Mouse (Mus musculus): ENCODE measurements around the gene Lclat1. TPM values are rescaled to one million over a fixed set of nuclear protein-coding genes. Genes with fewer than 3 reads are reported as not detected.

The Lclat1 gene
- polyA plus RNA-seq, 1 experiment = 2.0 TPM

- peaks cover 2% of the 10 kb centered on the region; the same call in 1 of the 2 replicates for H3K4me1 ChIP-seq (ENCODE audit: control insufficient read depth, insufficient read depth, low read length)
- WGBS = 77% methylated on average over 6 of the region's 6 CpGs
- no peak overlapping the region for H3K27ac ChIP-seq (ENCODE audit: control insufficient read depth, insufficient read depth, low read depth, low read length, poor library complexity)
- TF ChIP-seq POLR2A (IDR thresholded peaks at IDR 0.05; ENCODE audit: borderline replicate concordance, control insufficient read depth, low read depth, low read length) = no peak
- no peak for TF ChIP-seq CTCF (IDR thresholded peaks at IDR 0.05; ENCODE audit: control insufficient read depth, insufficient read depth, low read length)
- H3K4me3 ChIP-seq (replicated peaks; ENCODE audit: control insufficient read depth, low read depth, low read length) = no peak overlapping the region
Measured at GRCm38 (mm10) chr17:73112601-73113000, 4.8 kb downstream of the Lclat1 start.

- TF ChIP-seq POLR2A (IDR thresholded peaks at IDR 0.05; ENCODE audit: borderline replicate concordance, control insufficient read depth, low read depth, low read length) = no peak
- TF ChIP-seq CTCF (IDR thresholded peaks at IDR 0.05; ENCODE audit: control insufficient read depth, insufficient read depth, low read length) = no peak
- WGBS = 91% methylated on average over 4 of the region's 4 CpGs
Measured at GRCm38 (mm10) chr17:73113230-73113629, 5.4 kb downstream of the Lclat1 start.

GRCm38 (mm10) chr17:73118134-73118533 is 10.3 kb downstream of the Lclat1 start:
- no peak for TF ChIP-seq CTCF (IDR thresholded peaks at IDR 0.05; ENCODE audit: control insufficient read depth, insufficient read depth, low read length)
- TF ChIP-seq POLR2A (IDR thresholded peaks at IDR 0.05; ENCODE audit: borderline replicate concordance, control insufficient read depth, low read depth, low read length) = no peak
- 64% methylated on average over 3 of the region's 3 CpGs for WGBS

More at GRCm38 (mm10) chr17:73113230-73113629, 5.4 kb downstream of the Lclat1 start:
- H3K4me1 ChIP-seq (ENCODE audit: control insufficient read depth, insufficient read depth, low read length) = peaks cover 3% of the 10 kb centered on the region; the same call in 1 of the 2 replicates
- H3K27ac ChIP-seq (ENCODE audit: control insufficient read depth, insufficient read depth, low read depth, low read length, poor library complexity) = no peak overlapping the region
- H3K4me3 ChIP-seq (replicated peaks; ENCODE audit: control insufficient read depth, low read depth, low read length) = no peak overlapping the region

GRCm38 (mm10) chr17:73118702-73119101 is 10.9 kb downstream of the Lclat1 start:
- peaks cover 5% of the 10 kb centered on the region for H3K4me1 ChIP-seq (ENCODE audit: control insufficient read depth, insufficient read depth, low read length)
- WGBS = 16% methylated on average over 4 of the region's 4 CpGs

More at GRCm38 (mm10) chr17:73118134-73118533, 10.3 kb downstream of the Lclat1 start:
- no peak overlapping the region for H3K4me3 ChIP-seq (replicated peaks; ENCODE audit: control insufficient read depth, low read depth, low read length)
- no peak overlapping the region for H3K27ac ChIP-seq (ENCODE audit: control insufficient read depth, insufficient read depth, low read depth, low read length, poor library complexity)
- H3K4me1 ChIP-seq (ENCODE audit: control insufficient read depth, insufficient read depth, low read length) = peaks cover 5% of the 10 kb centered on the region

GRCm38 (mm10) chr17:73119150-73119549 is 11.4 kb downstream of the Lclat1 start:
- H3K27ac ChIP-seq (ENCODE audit: control insufficient read depth, insufficient read depth, low read depth, low read length, poor library complexity) = no peak overlapping the region
- peaks cover 5% of the 10 kb centered on the region for H3K4me1 ChIP-seq (ENCODE audit: control insufficient read depth, insufficient read depth, low read length)
- no peak overlapping the region for H3K4me3 ChIP-seq (replicated peaks; ENCODE audit: control insufficient read depth, low read depth, low read length)
- WGBS = 62% methylated on average over 6 of the region's 6 CpGs
- TF ChIP-seq CTCF (IDR thresholded peaks at IDR 0.05; ENCODE audit: control insufficient read depth, insufficient read depth, low read length) = no peak
- no peak for TF ChIP-seq POLR2A (IDR thresholded peaks at IDR 0.05; ENCODE audit: borderline replicate concordance, control insufficient read depth, low read depth, low read length)

More at GRCm38 (mm10) chr17:73118702-73119101, 10.9 kb downstream of the Lclat1 start:
- Histone ChIP-seq H3K4me3 (replicated peaks; ENCODE audit: control insufficient read depth, low read depth, low read length) (no peak overlapping the region), H3K27ac (ENCODE audit: control insufficient read depth, insufficient read depth, low read depth, low read length, poor library complexity) (no peak overlapping the region)
- no peak for TF ChIP-seq POLR2A (IDR thresholded peaks at IDR 0.05; ENCODE audit: borderline replicate concordance, control insufficient read depth, low read depth, low read length)
- TF ChIP-seq CTCF (IDR thresholded peaks at IDR 0.05; ENCODE audit: control insufficient read depth, insufficient read depth, low read length) = no peak

GRCm38 (mm10) chr17:73120545-73120944 is 12.8 kb downstream of the Lclat1 start:
- no peak for TF ChIP-seq CTCF (IDR thresholded peaks at IDR 0.05; ENCODE audit: control insufficient read depth, insufficient read depth, low read length)
- TF ChIP-seq POLR2A (IDR thresholded peaks at IDR 0.05; ENCODE audit: borderline replicate concordance, control insufficient read depth, low read depth, low read length) = no peak
- Histone ChIP-seq H3K4me1 (ENCODE audit: control insufficient read depth, insufficient read depth, low read length) (peaks cover 5% of the 10 kb centered on the region), H3K27ac (ENCODE audit: control insufficient read depth, insufficient read depth, low read depth, low read length, poor library complexity) (no peak overlapping the region), H3K4me3 (replicated peaks; ENCODE audit: control insufficient read depth, low read depth, low read length) (no peak overlapping the region)
- WGBS = 88% methylated on average over 5 of the region's 5 CpGs

GRCm38 (mm10) chr17:73121726-73122125 is 13.9 kb downstream of the Lclat1 start:
- Histone ChIP-seq H3K4me1 (ENCODE audit: control insufficient read depth, insufficient read depth, low read length) (peaks cover 6% of the 10 kb centered on the region), H3K4me3 (replicated peaks; ENCODE audit: control insufficient read depth, low read depth, low read length) (no peak overlapping the region), H3K27ac (ENCODE audit: control insufficient read depth, insufficient read depth, low read depth, low read length, poor library complexity) (no peak overlapping the region)
- WGBS = 72% methylated on average over 2 of the region's 2 CpGs
- no peak for TF ChIP-seq CTCF (IDR thresholded peaks at IDR 0.05; ENCODE audit: control insufficient read depth, insufficient read depth, low read length)
- no peak for TF ChIP-seq POLR2A (IDR thresholded peaks at IDR 0.05; ENCODE audit: borderline replicate concordance, control insufficient read depth, low read depth, low read length)

GRCm38 (mm10) chr17:73126349-73126748 is 18.6 kb downstream of the Lclat1 start:
- no peak overlapping the region for H3K27ac ChIP-seq (ENCODE audit: control insufficient read depth, insufficient read depth, low read depth, low read length, poor library complexity)
- peaks cover 1% of the 10 kb centered on the region; the same call in 1 of the 2 replicates for H3K4me1 ChIP-seq (ENCODE audit: control insufficient read depth, insufficient read depth, low read length)
- 30% methylated on average over 2 of the region's 2 CpGs for WGBS
- TF ChIP-seq POLR2A (IDR thresholded peaks at IDR 0.05; ENCODE audit: borderline replicate concordance, control insufficient read depth, low read depth, low read length) (no peak), CTCF (IDR thresholded peaks at IDR 0.05; ENCODE audit: control insufficient read depth, insufficient read depth, low read length) (no peak)
- no peak overlapping the region for H3K4me3 ChIP-seq (replicated peaks; ENCODE audit: control insufficient read depth, low read depth, low read length)

GRCm38 (mm10) chr17:73126903-73127302 is 19.1 kb downstream of the Lclat1 start:
- TF ChIP-seq CTCF (IDR thresholded peaks at IDR 0.05; ENCODE audit: control insufficient read depth, insufficient read depth, low read length) (no peak), POLR2A (IDR thresholded peaks at IDR 0.05; ENCODE audit: borderline replicate concordance, control insufficient read depth, low read depth, low read length) (no peak)
- no peak overlapping the region for H3K27ac ChIP-seq (ENCODE audit: control insufficient read depth, insufficient read depth, low read depth, low read length, poor library complexity)
- peaks cover 1% of the 10 kb centered on the region; the same call in 1 of the 2 replicates for H3K4me1 ChIP-seq (ENCODE audit: control insufficient read depth, insufficient read depth, low read length)
- H3K4me3 ChIP-seq (replicated peaks; ENCODE audit: control insufficient read depth, low read depth, low read length) = no peak overlapping the region

Measured in bone marrow, adult 2 months (tissue).